Mouse (Mus musculus) liver, adult 2 months (tissue): ENCODE measurements around the gene Batf.

Experiments used
- CTCF ChIP-seq: fragments of 200-500 bp; IDR thresholded peaks from 2 replicates; pipeline ENCODE4 v1.5.1; 2011; ENCODE audit warnings: low read depth, low read length, control low read depth
- POLR2A ChIP-seq: fragments of 200-500 bp; IDR thresholded peaks from 2 replicates; pipeline ENCODE4 v1.6.1; 2011; ENCODE audit warnings: low read length, control low read depth; ENCODE audit not compliant: insufficient read depth; ENCODE audit errors: extremely low read depth

DNA sequence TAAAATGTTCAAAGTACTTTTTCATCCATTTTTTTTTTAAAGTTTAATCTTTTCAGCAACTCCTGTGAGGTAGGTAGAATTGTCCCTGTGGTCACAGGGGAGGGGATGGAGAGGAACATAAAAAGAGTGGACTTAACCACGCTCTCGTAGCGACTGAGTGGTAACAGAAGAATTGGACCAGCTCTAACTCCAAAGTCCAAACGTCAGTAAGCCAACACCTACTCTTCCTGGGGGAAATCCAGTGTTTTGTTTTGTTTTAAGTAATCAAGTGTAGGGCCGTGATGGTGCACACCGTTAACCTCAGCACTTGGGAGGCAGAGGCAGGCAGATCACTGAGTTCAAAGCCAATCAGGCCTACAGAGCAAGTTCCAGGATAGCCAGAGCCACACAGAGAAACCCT is 65.6 kb downstream of the Batf start:
- TF ChIP-seq POLR2A (no peak), CTCF (no peak)
